Mouse (Mus musculus) liver, embryonic 13.5 days (tissue): ENCODE measurements around the gene Cmtm4. TPM values are rescaled to one million over a fixed set of nuclear protein-coding genes. Genes with fewer than 3 reads are reported as not detected.
"Not testable (repeated sequence)": the region's sequence is repeated elsewhere in the genome, so short reads cannot be mapped to it uniquely, and the experiment has no call there.

Source experiments
- ATAC-seq: fragments of 200-750 bp; cut with Nextera tagmentation; 2 replicates; pipeline ENCODE4 v1.8.0; 2017; ENCODE audit warnings: low read depth, mild to moderate bottlenecking, moderate number of reproducible peaks, moderate library complexity
- DNase-seq: peaks from one replicate; pipeline ENCODE4 v3.0.0; 2022
- H3K27ac ChIP-seq: fragments of 300-500 bp; sonication (generic); 2 replicates; pipeline ENCODE4 v1.5.1; 2015; ENCODE audit warnings: moderate library complexity, mild to moderate bottlenecking, inconsistent platforms
- H3K27me3 ChIP-seq: fragments of 300-500 bp; sonication (generic); 2 replicates; pipeline ENCODE4 v1.6.1; 2015; ENCODE audit warnings: mild to moderate bottlenecking, inconsistent platforms
- H3K36me3 ChIP-seq: fragments of 300-500 bp; sonication (generic); 2 replicates; pipeline ENCODE4 v1.6.1; 2015; ENCODE audit warnings: mild to moderate bottlenecking, inconsistent platforms
- H3K4me1 ChIP-seq: fragments of 300-500 bp; sonication (generic); replicated peaks from 2 replicates; pipeline ENCODE4 v1.6.1; 2015; ENCODE audit warnings: inconsistent platforms
- H3K4me2 ChIP-seq: fragments of 300-500 bp; sonication (generic); 2 replicates; pipeline ENCODE4 v1.6.1; 2015; ENCODE audit warnings: inconsistent platforms, mild to moderate bottlenecking, moderate library complexity
- H3K4me3 ChIP-seq: fragments of 300-500 bp; sonication (generic); replicated peaks from 2 replicates; pipeline ENCODE4 v1.5.1; 2015; ENCODE audit warnings: mild to moderate bottlenecking, inconsistent platforms
- H3K9ac ChIP-seq: fragments of 300-500 bp; sonication (generic); 2 replicates; pipeline ENCODE4 v1.6.1; 2015; ENCODE audit warnings: mild to moderate bottlenecking, inconsistent platforms
- H3K9me3 ChIP-seq: fragments of 300-500 bp; sonication (generic); replicated peaks from 2 replicates; pipeline ENCODE4 v1.6.1; 2016; ENCODE audit warnings: inconsistent platforms
- WGBS: fragments of 180-500 bp; shearing (Covaris S2); methylation state at CpG from one replicate; pipeline ENCODE4 v1.1.7; 2015; ENCODE audit not compliant: insufficient replicate concordance; 5-methylcytosine and 5-hydroxymethylcytosine counted together
- polyA plus RNA-seq: library from polyadenylated mRNA; unstranded; fragments of >200 nt; fragmentation: Nextera tagmentation; extraction: Ambion mirVana; gene quantifications from 2 replicates; pipeline ENCODE4 v1.2.1, GENCODE M21; 2015

Gene Cmtm4
- polyA plus RNA-seq, 1 experiment from 2014 or later = 0.40 TPM

GRCm38 (mm10) chr8:104301577-104301976, 94.0 kb downstream of the Cmtm4 start:
- H3K27ac ChIP-seq, H3K4me1 ChIP-seq, H3K27me3 ChIP-seq, DNase-seq, H3K4me2 ChIP-seq, H3K9me3 ChIP-seq, ATAC-seq, H3K9ac ChIP-seq, H3K36me3 ChIP-seq, H3K4me3 ChIP-seq: not testable (repeated sequence)
- WGBS = 45% methylated on average over 3 of the region's 3 CpGs

Other genes starting within 250 kb of the Cmtm4 start
- not detected in 2 replicates for gene Bean1, start 225.4 kb downstream of the Cmtm4 start, polyA plus RNA-seq
- 5.5 and 5.7 TPM in 2 replicates for gene Tk2, start 147.2 kb downstream of the Cmtm4 start, polyA plus RNA-seq
- 19.0 and 20.9 TPM in 2 replicates for gene Cklf, start 144.9 kb downstream of the Cmtm4 start, polyA plus RNA-seq
- not detected in 2 replicates for gene Cmtm2a, start 102.6 kb downstream of the Cmtm4 start, polyA plus RNA-seq
- gene Gm45711, start 85.7 kb downstream of the Cmtm4 start, polyA plus RNA-seq = not detected in 2 replicates
- not detected in 2 replicates for gene Cmtm1, start 85.7 kb downstream of the Cmtm4 start, polyA plus RNA-seq
- not detected in 2 replicates for gene Gm11020, start 74.2 kb downstream of the Cmtm4 start, polyA plus RNA-seq
- not detected in 2 replicates for gene Cmtm2b, start 73.6 kb downstream of the Cmtm4 start, polyA plus RNA-seq
- 20.9 and 23.5 TPM in 2 replicates for gene Cmtm3, start 56.4 kb downstream of the Cmtm4 start, polyA plus RNA-seq
- gene Dync1li2, start 47.2 kb upstream of the Cmtm4 start, polyA plus RNA-seq = 13.5 and 16.2 TPM in 2 replicates
- gene Terb1, start 114.1 kb upstream of the Cmtm4 start, polyA plus RNA-seq = 0.03 TPM in 1 of 2 replicates, not detected in the other
- gene Nae1, start 138.8 kb upstream of the Cmtm4 start, polyA plus RNA-seq = 43.1 and 49.9 TPM in 2 replicates
- gene Car7, start 138.9 kb upstream of the Cmtm4 start, polyA plus RNA-seq = 3.7 and 4.2 TPM in 2 replicates
- gene Pdp2, start 195.6 kb upstream of the Cmtm4 start, polyA plus RNA-seq = 4.4 and 5.7 TPM in 2 replicates
- gene Cdh16, start 228.6 kb upstream of the Cmtm4 start, polyA plus RNA-seq = not detected in 2 replicates
- gene Rrad, start 235.5 kb upstream of the Cmtm4 start, polyA plus RNA-seq = 0.75 and 0.82 TPM in 2 replicates
- 64.9 and 65.0 TPM in 2 replicates for gene Ciao2b, start 246.2 kb upstream of the Cmtm4 start, polyA plus RNA-seq